Mouse (Mus musculus) naive thymus-derived CD4-positive, alpha-beta T cell, adult 5 months (primary cell): Measurements from ENCODE around the gene Scml2. TPM values are rescaled to one million over a fixed set of nuclear protein-coding genes. Genes with fewer than 3 reads are reported as not detected.

ENCODE experiments used
- polyA plus RNA-seq: library from polyadenylated mRNA; unstranded; fragments of 100-300 nt; shearing (Covaris generic); gene quantifications from one replicate; pipeline ENCODE4 v1.2.1, GENCODE M21; 2017

The Scml2 gene
- 0.30 TPM for polyA plus RNA-seq

GRCm38 (mm10) chrX:161116893-161117292, at the start of gene Scml2:
Scml2 (plus strand) TSS chrX:161117193.

GRCm38 (mm10) chrX:161287156-161287555, 170.2 kb downstream of the Scml2 start, which contains the start of gene Gm15262:
Gm15262 (plus strand) TSS chrX:161287456.

Other genes starting within 250 kb of the Scml2 start
- gene Gja6, start 210.1 kb upstream of the Scml2 start, polyA plus RNA-seq, result 0.17 TPM
- 0.62 TPM for gene Cdkl5, start 122.5 kb upstream of the Scml2 start, polyA plus RNA-seq
- not detected for gene Gm15262, start 170.3 kb downstream of the Scml2 start, polyA plus RNA-seq